Mouse (Mus musculus): ENCODE data around the gene Ankrd13c. TPM values are rescaled to one million over a fixed set of nuclear protein-coding genes. Genes with fewer than 3 reads are reported as not detected.

The Ankrd13c gene
- total and polyA plus RNA-seq, 3 experiments: 55.3 to 91.0 (median 80.9) TPM

Other genes starting within 250 kb of the Ankrd13c start
- 10 to 100 TPM; 20.1 to 39.1 TPM for gene Cth, start 22.2 kb upstream of the Ankrd13c start, total RNA-seq (2021)
- 10.4 and 21.6 TPM in 2 replicates for gene Cth, start 22.2 kb upstream of the Ankrd13c start, polyA plus RNA-seq (2012; rRNA removed)
- gene Srsf11, start 89.4 kb downstream of the Ankrd13c start, total RNA-seq (2021): 100 to 1,000 TPM; 115 to 185 TPM
- 260 and 273 TPM in 2 replicates for gene Srsf11, start 89.4 kb downstream of the Ankrd13c start, polyA plus RNA-seq (2012; rRNA removed)
- gene Lrrc40, start 89.4 kb downstream of the Ankrd13c start, total RNA-seq (2021): 10 to 100 TPM; 26.7 to 34.9 TPM
- 1.3 and 1.4 TPM in 2 replicates for gene Lrrc40, start 89.4 kb downstream of the Ankrd13c start, polyA plus RNA-seq (2012; rRNA removed)